Mouse (Mus musculus) urinary bladder, postnatal 4 days (tissue): ENCODE data around the gene Coq9.
"Not testable (repeated sequence)": the region's sequence is repeated elsewhere in the genome, so short reads cannot be mapped to it uniquely, and the experiment has no call there.

Experiments used
- DNase-seq, 2 experiments: peaks; one replicate each; pipeline ENCODE4 v3.0.0; 2021 to 2022; ENCODE audit warnings: low spot score in 2 of 2

Coq9 gene

GRCm38 (mm10) chr8:94821381-94821780, 16.7 kb upstream of the Coq9 start:
- DNase-seq, result no peak

GRCm38 (mm10) chr8:94822637-94823560, 15.2 kb upstream of the Coq9 start:
- peak in 1 of 2 experiments; percentile 34 for DNase-seq

GRCm38 (mm10) chr8:94825170-94825569, 13.0 kb upstream of the Coq9 start:
- no peak for DNase-seq

GRCm38 (mm10) chr8:94826210-94826609, 11.9 kb upstream of the Coq9 start:
- no peak for DNase-seq

GRCm38 (mm10) chr8:94828284-94828683, 9.8 kb upstream of the Coq9 start:
- DNase-seq, result no peak

GRCm38 (mm10) chr8:94833901-94834405, 4.2 kb upstream of the Coq9 start:
- not testable (repeated sequence) for DNase-seq

GRCm38 (mm10) chr8:94835751-94836150, 2.4 kb upstream of the Coq9 start:
- not testable (repeated sequence) for DNase-seq

- DNase-seq, result no peak
These were observed 1.5 kb upstream of the Coq9 start for GRCm38 (mm10) chr8:94836456-94837240.

GRCm38 (mm10) chr8:94838600-94838999, 479 bp downstream of the Coq9 start:
- no peak for DNase-seq

GRCm38 (mm10) chr8:94841183-94841582, 3.1 kb downstream of the Coq9 start:
- DNase-seq, result no peak

- DNase-seq, result no peak
These were observed 11.9 kb downstream of the Coq9 start for GRCm38 (mm10) chr8:94850049-94850448.

- DNase-seq, result not testable (repeated sequence)
These were observed 16.6 kb downstream of the Coq9 start for GRCm38 (mm10) chr8:94854761-94855160.

- no peak for DNase-seq
These were observed 18.9 kb downstream of the Coq9 start for GRCm38 (mm10) chr8:94857011-94857345.

- peak; percentile 85 to 90 for DNase-seq
These were observed 19.4 kb downstream of the Coq9 start, which contains the start of gene Polr2c for GRCm38 (mm10) chr8:94857346-94858173. TSS of gene Polr2c (plus strand) at chr8:94857450.

- DNase-seq, result no peak
These were observed 23.3 kb downstream of the Coq9 start for GRCm38 (mm10) chr8:94861352-94861910.

GRCm38 (mm10) chr8:94862487-94863220, 24.5 kb downstream of the Coq9 start:
- DNase-seq, result no peak

- DNase-seq, result no peak
These were observed 26.0 kb downstream of the Coq9 start for GRCm38 (mm10) chr8:94863897-94864673.

GRCm38 (mm10) chr8:94865292-94865691, 27.2 kb downstream of the Coq9 start:
- DNase-seq, result no peak

GRCm38 (mm10) chr8:94866921-94867320, 28.8 kb downstream of the Coq9 start:
- DNase-seq, result no peak

- no peak for DNase-seq
These were observed 31.0 kb downstream of the Coq9 start for GRCm38 (mm10) chr8:94869146-94869545.
